Mouse (Mus musculus) adrenal gland, adult 8-10 months (tissue): ENCODE results near the gene Kank3. TPM values are rescaled to one million over a fixed set of nuclear protein-coding genes. Genes with fewer than 3 reads are reported as not detected.
"Not testable (repeated sequence)": the region's sequence is repeated elsewhere in the genome, so short reads cannot be mapped to it uniquely, and the experiment has no call there.

ENCODE experiments used
- DNase-seq: peaks from one replicate; pipeline ENCODE4 v3.0.0; 2022
- total RNA-seq, 4 experiments: library from RNA; stranded (reverse); gene quantifications; 2 replicates each; pipeline ENCODE4 v1.2.4; 2022

The Kank3 gene
- total RNA-seq, 4 experiments from 2014 or later: 69.8 to 130 (median 111) TPM

DNA sequence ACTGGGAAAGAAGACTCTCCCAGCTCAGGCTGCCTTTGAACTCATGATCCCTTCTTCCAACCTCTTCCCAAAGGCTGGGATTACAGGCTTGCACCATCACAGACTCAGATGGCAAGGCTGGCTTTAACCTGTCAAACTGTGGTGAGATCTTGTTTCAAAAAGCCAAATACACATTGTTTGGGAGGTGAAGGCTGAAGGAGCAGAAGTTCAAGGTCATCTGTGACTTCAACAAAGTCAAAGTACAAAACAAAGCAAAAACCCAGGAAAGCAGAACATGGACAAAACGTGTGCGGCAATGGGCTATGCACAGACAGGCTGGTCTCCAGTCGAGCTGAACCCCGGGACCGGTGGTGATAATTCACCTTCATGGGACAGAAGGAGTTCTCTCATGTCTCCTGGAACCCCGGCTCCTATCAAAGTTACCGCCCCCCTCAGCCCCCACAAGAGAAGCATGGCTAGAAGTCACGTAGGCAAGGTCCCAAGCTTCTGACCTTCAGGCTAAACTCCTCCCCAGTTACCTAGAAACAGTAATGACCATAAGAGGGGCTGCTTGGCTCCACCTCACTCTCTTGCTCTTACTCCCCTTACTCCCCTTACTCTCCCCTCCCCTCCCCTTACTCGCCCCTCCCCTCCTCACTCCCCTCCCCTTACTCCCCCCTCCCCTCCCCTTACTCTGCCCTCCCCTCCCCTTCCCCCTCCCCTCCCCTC lies 3.0 kb upstream of the Kank3 start:
- DNase-seq: no peak

- DNase-seq: no peak
These were observed 2.1 kb upstream of the Kank3 start for GRCm38 (mm10) chr17:33808192-33808591.

- no peak for DNase-seq
These were observed 810 bp downstream of the Kank3 start for GRCm38 (mm10) chr17:33811142-33811516.

DNA sequence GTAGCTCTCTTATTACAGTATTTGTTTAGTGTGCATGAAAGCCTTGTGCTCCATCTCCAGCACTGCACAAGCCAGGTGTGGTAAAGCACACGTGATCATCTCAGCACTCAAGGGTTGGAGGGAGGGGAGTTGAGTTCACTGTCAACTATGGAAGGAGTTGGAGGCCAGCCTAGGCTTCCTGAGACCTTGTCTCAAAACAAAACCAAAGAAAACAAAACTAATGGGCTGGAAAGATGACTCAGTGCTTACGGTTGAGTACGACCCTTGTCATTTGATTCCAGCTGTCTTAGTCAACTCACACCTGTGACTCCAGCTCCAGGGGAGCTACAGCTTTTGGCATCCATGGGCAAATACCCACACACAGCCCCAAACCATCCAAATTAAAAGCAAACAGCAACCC lies 2.2 kb downstream of the Kank3 start:
- DNase-seq: no peak

GRCm38 (mm10) chr17:33812990-33813389 lies 2.7 kb downstream of the Kank3 start:
- no peak for DNase-seq

DNA sequence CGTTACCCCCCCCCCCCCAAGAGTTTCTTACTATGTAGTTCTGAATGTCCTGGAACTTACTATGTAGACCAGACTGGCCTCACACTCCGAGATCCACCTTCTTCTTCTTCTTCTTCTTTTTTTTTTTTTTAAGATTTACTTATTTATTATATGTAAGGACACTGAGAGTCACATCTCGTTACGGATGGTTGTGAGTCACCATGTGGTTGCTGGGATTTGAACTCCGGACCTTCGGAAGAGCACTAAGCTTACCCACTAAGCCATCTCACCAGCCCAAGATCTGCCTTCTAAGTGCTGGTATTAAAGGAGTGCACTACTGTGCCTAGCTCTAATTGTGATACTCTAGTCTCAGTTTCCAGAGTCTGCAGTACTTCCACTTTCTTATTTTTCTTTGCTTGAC lies 5.1 kb downstream of the Kank3 start:
- DNase-seq: no peak

DNA sequence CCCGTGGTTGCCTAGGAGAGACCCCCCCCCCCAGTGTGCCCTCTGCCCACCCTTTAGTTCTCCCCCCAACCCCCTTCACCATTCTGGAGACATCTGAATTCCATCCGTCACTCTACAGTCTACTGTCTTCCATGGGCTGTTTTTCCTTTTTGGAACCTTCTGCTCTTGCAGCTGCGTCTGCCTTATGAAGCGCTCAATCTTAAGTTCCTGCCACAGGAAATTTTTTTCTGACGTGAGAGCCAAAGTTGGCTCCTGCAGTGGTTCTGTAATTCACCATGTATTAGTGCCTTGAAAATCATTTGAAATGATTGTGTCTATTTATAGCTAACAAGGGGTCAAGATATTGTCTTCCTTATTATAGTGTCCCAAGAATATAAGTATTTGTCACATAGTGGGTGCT lies 6.3 kb downstream of the Kank3 start:
- no peak for DNase-seq

DNA sequence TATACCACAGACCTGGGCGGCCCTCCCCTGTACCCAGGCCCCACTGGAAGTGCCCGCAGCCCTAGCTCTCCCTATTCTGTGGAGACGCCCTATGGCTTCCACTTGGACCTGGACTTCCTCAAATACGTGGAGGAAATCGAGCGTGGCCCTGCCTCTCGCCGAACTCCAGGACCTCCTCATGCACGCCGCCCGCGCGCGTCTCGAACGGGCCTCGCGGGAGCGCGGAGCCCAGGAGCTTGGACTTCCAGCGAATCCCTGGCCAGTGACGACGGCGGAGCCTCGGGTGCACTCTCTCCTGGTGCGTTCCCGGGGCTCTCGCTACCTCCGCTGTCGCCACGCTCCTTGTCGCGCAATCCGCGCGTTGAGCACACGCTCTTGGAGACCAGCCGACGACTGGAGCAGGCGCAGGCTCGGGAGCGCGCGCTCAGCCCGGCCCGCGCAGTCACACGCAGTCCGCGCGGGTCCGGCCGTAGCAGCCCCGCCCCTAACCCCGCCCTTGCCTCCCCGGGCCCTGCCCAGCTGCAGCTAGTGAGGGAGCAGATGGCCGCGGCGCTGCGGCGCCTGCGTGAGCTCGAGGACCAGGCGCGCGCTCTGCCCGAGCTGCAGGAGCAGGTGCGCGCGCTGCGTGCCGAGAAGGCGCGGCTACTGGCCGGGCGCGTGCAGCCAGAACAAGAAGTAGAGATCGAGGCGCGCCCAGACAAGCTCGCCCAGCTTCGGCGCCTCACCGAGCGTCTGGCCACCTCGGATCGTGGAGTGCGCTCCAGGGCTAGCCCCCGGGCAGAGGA lies 7.1 kb downstream of the Kank3 start:
- peak; percentile 88 for DNase-seq

DNA sequence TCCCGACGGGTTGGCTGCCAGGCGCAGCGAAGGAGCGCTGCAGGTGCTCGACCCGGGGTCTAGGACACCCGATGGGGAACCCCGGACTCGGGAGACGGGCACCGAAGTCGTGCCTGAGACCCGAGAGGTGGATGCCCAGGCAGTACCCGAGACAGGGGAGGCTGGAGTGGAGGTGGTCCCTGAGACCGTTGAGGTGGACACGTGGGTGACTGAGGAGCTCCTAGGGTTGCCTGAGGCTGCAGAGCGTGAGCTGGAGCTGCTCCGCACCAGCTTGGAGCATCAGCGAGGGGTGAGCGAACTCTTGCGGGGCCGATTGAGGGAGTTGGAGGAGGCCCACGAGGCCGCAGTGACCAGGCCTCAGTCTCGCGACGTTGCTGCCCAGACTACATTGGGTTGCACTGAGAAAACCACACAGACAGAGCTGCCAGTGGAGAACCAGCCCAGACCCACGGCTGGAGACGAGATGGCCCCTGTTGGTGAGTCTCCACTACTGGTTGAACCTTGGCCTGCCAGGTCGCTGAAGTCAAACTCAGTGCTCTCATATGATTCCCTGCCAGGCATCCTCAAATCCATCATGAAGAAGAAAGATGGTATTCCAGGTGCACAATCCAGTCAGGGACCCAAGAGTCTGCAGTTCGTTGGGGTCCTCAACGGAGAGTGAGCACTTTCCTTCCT lies 7.8 kb downstream of the Kank3 start:
- DNase-seq: no peak

DNA sequence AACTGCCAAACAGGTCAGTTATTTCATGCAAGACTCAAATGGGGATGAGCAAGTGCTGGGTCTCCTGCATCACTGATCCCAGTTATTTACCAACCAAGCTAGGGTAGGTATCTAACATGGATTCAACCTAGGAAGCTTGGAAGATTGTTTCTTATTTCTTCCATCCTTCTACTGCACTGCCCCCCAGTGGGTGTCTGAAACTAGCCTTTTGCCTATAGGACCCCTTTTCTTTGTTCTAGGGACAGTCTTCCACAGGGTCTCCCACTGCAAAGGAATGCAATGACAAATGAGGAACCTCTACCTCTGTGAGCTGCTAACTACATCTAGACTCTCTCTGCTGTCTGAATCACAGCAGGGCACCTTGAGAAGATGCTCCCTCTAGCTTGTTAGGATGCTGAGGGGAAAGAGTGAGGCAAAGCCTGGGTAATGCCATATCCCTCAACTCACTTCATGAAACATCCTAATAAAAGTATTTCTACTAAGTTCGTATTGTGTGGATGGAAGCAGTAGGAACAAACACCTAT lies 12.2 kb downstream of the Kank3 start:
- DNase-seq: no peak

- not testable (repeated sequence) for DNase-seq
These were observed 12.9 kb downstream of the Kank3 start for GRCm38 (mm10) chr17:33823171-33823570.

- peak; percentile 97 for DNase-seq
These were observed 14.0 kb downstream of the Kank3 start, which contains the start of the genes Rps28 and Ndufa7 for GRCm38 (mm10) chr17:33824084-33824996. Rps28 (minus strand) TSS chr17:33824562. Ndufa7 (plus strand) TSS chr17:33824572.

GRCm38 (mm10) chr17:33824997-33825330 lies 14.6 kb downstream of the Kank3 start:
- DNase-seq: not testable (repeated sequence)

DNA sequence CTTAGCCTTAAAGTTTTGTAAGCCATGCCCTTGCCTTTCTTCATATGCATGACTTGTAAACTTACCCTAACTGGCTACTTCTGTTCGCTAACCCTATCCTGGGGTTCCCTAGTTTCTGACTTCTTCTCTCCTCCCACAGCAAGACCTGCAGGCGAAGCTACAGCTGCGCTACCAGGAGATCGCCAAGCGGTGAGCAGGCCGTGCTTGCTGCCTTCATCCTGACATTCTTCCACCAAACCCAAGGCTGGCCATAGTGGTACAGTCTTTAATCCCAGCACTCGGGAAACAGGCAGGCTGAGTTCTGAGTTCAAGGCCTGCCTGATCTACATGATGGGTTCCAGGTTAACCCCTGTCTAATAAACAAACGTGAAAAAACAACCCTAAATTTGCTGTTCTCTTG lies 15.1 kb downstream of the Kank3 start:
- no peak for DNase-seq

GRCm38 (mm10) chr17:33826850-33827249 lies 16.5 kb downstream of the Kank3 start:
- no peak for DNase-seq

DNA sequence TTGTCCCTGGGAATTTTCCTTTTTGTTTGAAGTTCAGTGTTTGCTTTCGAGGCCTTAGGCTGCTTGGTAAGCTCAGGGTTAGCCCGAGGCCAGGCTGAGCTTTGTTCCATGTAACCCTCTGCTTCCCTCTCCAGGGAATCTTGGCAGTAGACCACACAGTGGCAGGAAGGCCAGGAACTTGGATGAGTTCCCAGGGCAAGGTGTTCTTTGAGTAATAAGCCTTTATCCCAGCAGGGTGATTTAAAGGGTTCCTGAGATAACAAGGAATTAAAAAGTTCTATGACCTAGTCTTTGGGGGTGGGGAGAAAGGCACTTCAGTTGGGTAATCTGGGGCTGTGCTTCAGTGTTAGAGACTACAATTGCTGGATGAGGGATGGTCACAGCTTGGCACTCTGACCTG lies 18.6 kb downstream of the Kank3 start:
- DNase-seq: peak; percentile 91

GRCm38 (mm10) chr17:33829561-33829960 lies 19.2 kb downstream of the Kank3 start:
- DNase-seq: no peak

GRCm38 (mm10) chr17:33842966-33843795 lies 32.9 kb downstream of the Kank3 start, which contains the start of gene Cd320:
Cd320 (plus strand) TSS chr17:33843091.
- peak; percentile 90 for DNase-seq

DNA sequence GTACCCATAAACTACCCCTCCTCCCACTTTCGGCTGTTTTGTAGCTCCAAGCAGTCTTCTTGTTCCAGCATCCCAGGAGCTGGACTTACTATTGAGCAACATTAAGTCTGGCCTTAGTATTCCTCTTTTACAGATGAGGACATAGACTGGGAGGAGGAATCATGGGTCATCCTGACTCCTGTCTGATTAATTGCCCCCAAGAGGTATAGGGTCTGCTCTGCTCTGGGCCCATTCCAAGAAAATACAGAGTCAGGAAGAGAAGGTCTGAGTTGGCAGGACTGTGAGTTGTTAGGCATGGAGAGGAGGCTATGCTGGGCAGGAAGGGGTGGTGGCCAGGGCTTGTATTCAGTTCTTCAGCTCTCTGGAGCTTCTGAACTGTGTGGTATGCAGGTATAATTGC lies 33.9 kb downstream of the Kank3 start:
- no peak for DNase-seq

GRCm38 (mm10) chr17:33848139-33848538 lies 37.8 kb downstream of the Kank3 start:
- no peak for DNase-seq

- no peak for DNase-seq
These were observed 41.0 kb downstream of the Kank3 start for GRCm38 (mm10) chr17:33851331-33851730.
